In the genomic region with DNA sequence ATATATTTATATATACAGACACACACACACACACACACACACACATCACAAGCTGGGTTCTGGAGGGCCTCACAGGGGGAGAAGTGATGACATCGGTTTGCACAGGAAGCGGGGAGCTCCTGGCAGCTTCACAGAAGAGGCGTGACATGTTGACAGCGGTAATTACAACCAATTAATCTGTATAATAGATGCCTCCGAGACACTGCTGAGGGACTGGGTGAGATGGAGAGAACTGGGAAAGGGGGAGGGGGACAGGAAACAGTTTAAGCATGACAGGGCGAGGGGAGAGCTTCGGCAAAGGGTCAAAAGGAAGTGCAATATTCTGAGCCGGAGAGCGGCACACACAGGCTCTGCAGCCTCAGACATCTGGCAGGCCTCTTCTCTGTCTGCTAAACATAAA, we compare ENCODE assay signal across 8 mouse cellular contexts.
A peak's percentile ranks its signal among the peaks of the same experiment; 100 is the strongest.
DNase-seq lines count a peak whose midpoint lies in the region; ATAC-seq lines count a peak whose summit lies in the region.

No protein-coding gene starts in this region.

- 0 out of 2 replicates have a peak overlapping the region, but pooled peaks have one; percentile 0 for H3K4me3 ChIP-seq in forebrain, embryonic 10.5 days
- no peak overlapping the region for H3K4me3 ChIP-seq in hindbrain, embryonic 16.5 days (ENCODE audit: low read length)
- H3K4me3 ChIP-seq in liver, embryonic 12.5 days, result no peak overlapping the region

- ATAC-seq in hindbrain, embryonic 16.5 days, result peak; percentile 78
- ATAC-seq in liver, embryonic 12.5 days, result peak; percentile 59; the same call in 1 of the 2 replicates

- H3K27ac ChIP-seq in forebrain, embryonic 10.5 days, result peak overlapping the region; percentile 75
- H3K27ac ChIP-seq in hindbrain, embryonic 16.5 days (ENCODE audit: low read depth, low read length), result no peak overlapping the region
- H3K27ac ChIP-seq in liver, embryonic 12.5 days, result 0 out of 2 replicates have a peak overlapping the region, but pooled peaks have one; percentile 50

- H3K27me3 ChIP-seq in forebrain, embryonic 10.5 days (ENCODE audit: poor library complexity, severe bottlenecking), result no peaks in the 10 kb centered on the region
- no peaks in the 10 kb centered on the region for H3K27me3 ChIP-seq in hindbrain, embryonic 16.5 days (replicated peaks; ENCODE audit: control insufficient read depth, insufficient read depth, low read length)
- H3K27me3 ChIP-seq in liver, embryonic 12.5 days (replicated peaks), result no peaks in the 10 kb centered on the region

- 41% methylated on average over 9 of the region's 9 CpGs for WGBS in forebrain, embryonic 10.5 days
- WGBS in hindbrain, embryonic 16.5 days, result 11% methylated on average over 9 of the region's 9 CpGs
- 20% methylated on average over 9 of the region's 9 CpGs for WGBS in liver, embryonic 12.5 days (ENCODE audit: insufficient replicate concordance)

- H3K9ac ChIP-seq in hindbrain, embryonic 16.5 days (ENCODE audit: low read depth, low read length), result no peak overlapping the region
- H3K9ac ChIP-seq in liver, embryonic 12.5 days, result no peak overlapping the region

- peak overlapping the region; percentile 41 for H3K4me2 ChIP-seq in hindbrain, embryonic 16.5 days (ENCODE audit: low read length)
- peak overlapping the region; percentile 37 for H3K4me2 ChIP-seq in liver, embryonic 12.5 days

- DNase-seq in gastrocnemius, postnatal 10 days, result peak; percentile 17
- no peak for DNase-seq in gastrocnemius, adult 8-10 months (ENCODE audit: low spot score in 2 of 2)
- DNase-seq in forebrain, embryonic 10.5 days (ENCODE audit: extremely low spot score, low spot score), result peak; percentile 27
- peak; percentile 55 to 70 for DNase-seq in natural killer cell, adult 2 months (ENCODE audit: low spot score in 2 of 2)
- no peak for DNase-seq in layer of hippocampus, postnatal 14 days (ENCODE audit: low spot score in 2 of 2)
- DNase-seq in adrenal gland, adult 18-20 months (ENCODE audit: low spot score in 2 of 2), result no peak

- peaks cover 35% of the 10 kb centered on the region for H3K4me1 ChIP-seq in forebrain, embryonic 10.5 days
- H3K4me1 ChIP-seq in hindbrain, embryonic 16.5 days (ENCODE audit: control insufficient read depth, insufficient read depth, low read depth, low read length), result peaks cover 6% of the 10 kb centered on the region
- peaks cover 9% of the 10 kb centered on the region for H3K4me1 ChIP-seq in liver, embryonic 12.5 days

- H3K36me3 ChIP-seq in forebrain, embryonic 10.5 days (replicated peaks), result peaks cover 3% of the 10 kb centered on the region; the same call in 1 of the 2 replicates
- H3K36me3 ChIP-seq in hindbrain, embryonic 16.5 days (ENCODE audit: control insufficient read depth, insufficient read depth, low read length), result no peaks in the 10 kb centered on the region
- no peaks in the 10 kb centered on the region for H3K36me3 ChIP-seq in liver, embryonic 12.5 days

- H3K9me3 ChIP-seq in forebrain, embryonic 10.5 days, result no peaks in the 10 kb centered on the region
- H3K9me3 ChIP-seq in hindbrain, embryonic 16.5 days (ENCODE audit: control insufficient read depth, low read length), result no peaks in the 10 kb centered on the region
- H3K9me3 ChIP-seq in liver, embryonic 12.5 days (replicated peaks), result no peaks in the 10 kb centered on the region

Comparison
In these comparisons a context has a peak if more than half of its experiments do, and no peak if none do; other contexts are left out.
1. DNase-seq: peak in gastrocnemius, postnatal 10 days (single experiment), forebrain, embryonic 10.5 days (single experiment) and natural killer cell, adult 2 months (2 of 2); none in gastrocnemius, adult 8-10 months (0 of 2), layer of hippocampus, postnatal 14 days (0 of 2) and adrenal gland, adult 18-20 months (0 of 2).